Mouse (Mus musculus) ovary, postnatal 14 days (tissue): ENCODE data around the gene Olfr1466.

ENCODE experiments used
- DNase-seq: peaks from one replicate; pipeline ENCODE4 v3.0.0; 2022; ENCODE audit warnings: low spot score

The Olfr1466 gene

GRCm38 (mm10) chr19:13338562-13338961, at the start of gene Olfr1466:
Gene Olfr1466, plus strand, starts transcription at chr19:13338862.
- no peak for DNase-seq

GRCm38 (mm10) chr19:13315441-13315840, 23.2 kb upstream of the Olfr1466 start, which contains the start of gene Olfr1465:
Gene Olfr1465, minus strand, starts transcription at chr19:13315541.
- no peak for DNase-seq

- no peak for DNase-seq
Measured at GRCm38 (mm10) chr19:13361936-13362335, 23.3 kb downstream of the Olfr1466 start, which contains the start of gene Olfr1467. Gene Olfr1467, plus strand, starts transcription at chr19:13362236.
